Mouse (Mus musculus): ENCODE measurements around the gene Fthl17e. TPM values are rescaled to one million over a fixed set of nuclear protein-coding genes. Genes with fewer than 3 reads are reported as not detected.
"Not testable (repeated sequence)": the region's sequence is repeated elsewhere in the genome, so short reads cannot be mapped to it uniquely, and the experiment has no call there.

The Fthl17e gene
- not detected for total RNA-seq (2021)
- long read RNA-seq: 0 reads

- DNase-seq (ENCODE audit: low spot score in 2 of 2): not testable (repeated sequence)
Measured at GRCm38 (mm10) chrX:9033193-9033592, at the start of gene Fthl17e. Gene Fthl17e (plus strand): TSS chrX:9033493.

- DNase-seq (ENCODE audit: low spot score in 2 of 2): not testable (repeated sequence)
Measured at GRCm38 (mm10) chrX:8986655-8987054, 46.6 kb upstream of the Fthl17e start, which contains the start of gene Fthl17d. Gene Fthl17d (minus strand): TSS chrX:8986755.

- no peak for DNase-seq (ENCODE audit: low spot score in 2 of 2)
Measured at GRCm38 (mm10) chrX:9016079-9016478, 17.2 kb upstream of the Fthl17e start.

- no peak for DNase-seq (ENCODE audit: low spot score in 2 of 2)
Measured at GRCm38 (mm10) chrX:9019481-9019880, 13.8 kb upstream of the Fthl17e start.

- DNase-seq (ENCODE audit: low spot score in 2 of 2): peak in 1 of 2 experiments; percentile 37
Measured at GRCm38 (mm10) chrX:9041611-9042010, 8.3 kb downstream of the Fthl17e start.

- DNase-seq (ENCODE audit: low spot score in 2 of 2): peak; percentile 82 to 83
Measured at GRCm38 (mm10) chrX:9060952-9061351, 27.7 kb downstream of the Fthl17e start.

- no peak for DNase-seq (ENCODE audit: low spot score in 2 of 2)
Measured at GRCm38 (mm10) chrX:9062101-9062500, 28.8 kb downstream of the Fthl17e start.

- not testable (repeated sequence) for DNase-seq (ENCODE audit: low spot score in 2 of 2)
Measured at GRCm38 (mm10) chrX:9062715-9063114, 29.4 kb downstream of the Fthl17e start, which contains the start of gene Fthl17f. Gene Fthl17f (plus strand): TSS chrX:9063015.

- DNase-seq (ENCODE audit: low spot score in 2 of 2): peak; percentile 17 to 91
Measured at GRCm38 (mm10) chrX:9077699-9078098, 44.4 kb downstream of the Fthl17e start.

Other genes starting within 250 kb of the Fthl17e start
- gene Ssxb5, start 229.8 kb upstream of the Fthl17e start, total RNA-seq (2021): not detected
- gene Gm6592, start 189.5 kb upstream of the Fthl17e start, total RNA-seq (2021): not detected
- gene Gm5751, start 159.2 kb upstream of the Fthl17e start, total RNA-seq (2021): not detected
- 10 to 100 TPM; 35.3 to 35.9 TPM for gene B630019K06Rik, start 141.1 kb upstream of the Fthl17e start, total RNA-seq (2021)
- gene Fthl17b, start 70.5 kb upstream of the Fthl17e start, total RNA-seq (2021): not detected
- gene Fthl17c, start 56.9 kb upstream of the Fthl17e start, total RNA-seq (2021): not detected
- not detected for gene Fthl17d, start 46.7 kb upstream of the Fthl17e start, total RNA-seq (2021)
- gene Fthl17f, start 29.5 kb downstream of the Fthl17e start, total RNA-seq (2021): not detected
- gene 4930402K13Rik, start 71.1 kb downstream of the Fthl17e start, total RNA-seq (2021): not detected
- gene Lancl3, start 166.4 kb downstream of the Fthl17e start, total RNA-seq (2021): 1 to 10 TPM; 4.8 to 6.9 TPM
- gene Gm14862, start 223.4 kb downstream of the Fthl17e start, total RNA-seq (2021): not detected
- gene Xk, start 239.3 kb downstream of the Fthl17e start, total RNA-seq (2021): 10 to 100 TPM; 12.9 to 17.9 TPM

All from layer of hippocampus, adult 18-20 months (tissue).